Mouse (Mus musculus) testis, postnatal 10 days (tissue): ENCODE measurements at regions not wholly inside any gene's neighbourhood (a gene's known extent, or its start where the extent isn't known, plus 50 kb on each side); places are given as distances from the start of the nearest gene placed in this dataset.

Source experiments
- DNase-seq: peaks from one replicate; pipeline ENCODE4 v3.0.0; 2021; ENCODE audit warnings: low spot score

- DNase-seq: no peak
Observed at GRCm38 (mm10) chr10:117434293-117434842, 54.6 kb upstream of the Cpsf6 start.

GRCm38 (mm10) chr10:117433547-117434292 is 53.9 kb upstream of the Cpsf6 start:
- no peak for DNase-seq

- no peak for DNase-seq
Observed at GRCm38 (mm10) chr10:117432871-117433546, 53.2 kb upstream of the Cpsf6 start.

- peak; percentile 90 for DNase-seq
Observed at GRCm38 (mm10) chr10:117432415-117432814, 52.6 kb upstream of the Cpsf6 start.

- DNase-seq: no peak
Observed at GRCm38 (mm10) chr10:117431850-117432249, 52.0 kb upstream of the Cpsf6 start.

DNA sequence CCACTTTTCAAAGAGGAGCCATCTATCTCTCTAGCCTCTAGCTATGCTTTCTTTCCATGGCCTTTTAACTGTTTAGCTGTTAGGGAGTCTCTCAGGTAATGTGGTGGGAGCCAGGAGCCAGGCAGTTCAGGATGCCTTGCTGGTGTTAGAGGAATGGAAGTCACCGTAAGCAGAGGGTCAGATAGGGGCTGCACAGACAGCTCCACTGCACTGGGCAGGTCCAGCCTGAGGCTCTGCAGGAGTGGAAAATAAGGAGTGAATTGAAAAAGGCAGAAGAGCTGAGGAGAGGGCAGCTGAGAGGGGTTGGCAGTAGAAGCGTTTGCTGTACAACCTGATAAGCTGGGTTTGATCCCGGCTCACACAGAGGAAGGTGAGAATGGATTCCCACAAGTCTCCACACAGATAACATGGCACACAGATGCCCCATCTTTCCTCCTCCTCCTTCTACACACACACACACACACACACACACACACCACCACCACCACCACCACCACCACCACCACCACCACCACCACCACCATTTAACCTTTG is 51.3 kb upstream of the Cpsf6 start:
- DNase-seq: no peak

DNA sequence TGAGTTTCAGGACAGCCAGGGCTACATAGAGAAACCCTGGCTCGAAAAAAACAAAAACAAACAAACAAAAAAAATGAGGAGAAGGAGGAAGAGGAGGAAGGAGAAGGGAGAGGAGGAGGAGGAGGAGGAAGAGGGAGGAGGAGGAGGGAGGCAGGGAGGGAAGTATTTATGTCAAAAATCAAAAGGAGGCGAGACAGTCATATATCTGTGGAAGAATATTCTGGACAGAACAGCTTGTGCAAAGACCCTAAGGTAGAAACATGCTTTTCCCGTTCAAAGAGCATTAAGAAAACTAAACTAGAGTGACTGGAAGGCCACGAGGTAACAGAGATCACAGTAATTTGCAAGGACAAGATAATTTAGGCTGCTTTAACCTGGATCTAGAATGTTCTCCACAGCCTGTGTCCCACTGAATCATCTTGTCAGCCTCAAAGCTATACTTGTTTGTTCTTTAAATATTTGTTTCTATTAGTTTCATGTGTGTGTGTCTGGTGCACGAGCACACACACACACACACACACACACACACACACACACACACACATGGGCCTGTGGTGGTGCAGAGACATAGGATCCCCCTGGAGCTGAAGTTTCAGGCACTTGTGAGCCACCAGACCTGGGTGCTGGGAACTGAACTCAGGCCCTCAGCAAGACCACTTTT is 50.5 kb upstream of the Cpsf6 start:
- DNase-seq: no peak

DNA sequence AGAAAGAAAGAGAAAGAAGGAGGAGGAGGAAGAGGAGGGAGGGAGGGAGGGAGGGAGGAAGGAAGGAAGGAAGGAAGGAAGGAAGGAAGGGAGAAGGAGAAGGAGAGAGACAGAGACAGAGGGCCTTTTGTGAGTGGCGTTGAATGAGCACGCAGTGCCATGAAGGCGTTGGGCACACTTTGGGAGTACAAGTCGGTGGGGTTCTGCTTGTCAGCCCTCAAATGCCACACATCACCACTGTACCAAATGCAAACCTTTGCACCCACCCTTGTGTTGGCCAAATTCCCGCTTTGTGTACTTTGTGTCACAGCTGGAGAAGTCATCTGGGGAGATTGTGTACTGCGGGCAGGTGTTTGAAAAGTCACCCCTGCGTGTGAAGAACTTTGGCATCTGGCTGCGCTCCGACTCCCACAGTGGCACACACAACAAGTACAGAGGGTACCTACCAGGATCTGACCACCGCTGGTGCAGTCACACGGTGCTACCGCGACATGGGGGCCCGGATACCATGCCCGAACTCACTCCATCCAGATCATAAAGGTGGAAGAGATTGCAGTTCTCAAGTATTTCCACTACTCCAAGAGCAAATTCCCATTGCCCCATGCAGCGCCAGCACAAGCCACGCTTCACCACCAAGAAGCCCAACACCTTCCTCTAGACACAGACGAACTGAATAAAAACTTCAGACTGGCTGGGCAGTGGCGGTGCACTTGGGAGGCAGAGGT is 49.8 kb upstream of the Cpsf6 start:
- DNase-seq: no peak
